Mouse (Mus musculus): ENCODE results near the gene Higd1c.
"Not testable (repeated sequence)": the region's sequence is repeated elsewhere in the genome, so short reads cannot be mapped to it uniquely, and the experiment has no call there.

GRCm38 (mm10) chr15:100353399-100353798, 10.9 kb upstream of the Higd1c start:
- TF ChIP-seq POLR2A (IDR thresholded peaks at IDR 0.05; ENCODE audit: borderline replicate concordance, control insufficient read depth, low read depth, low read length); CTCF (IDR thresholded peaks at IDR 0.05; ENCODE audit: control insufficient read depth, insufficient read depth, low read length): not testable (repeated sequence)
